Mouse (Mus musculus) thymus, adult 18-20 months (tissue): ENCODE measurements around the gene Timm17a.

Experiments used
- DNase-seq, 2 experiments: peaks; one replicate each; pipeline ENCODE4 v3.0.0; 2022; ENCODE audit warnings: mixed read lengths in 2 of 2

The Timm17a gene

DNA sequence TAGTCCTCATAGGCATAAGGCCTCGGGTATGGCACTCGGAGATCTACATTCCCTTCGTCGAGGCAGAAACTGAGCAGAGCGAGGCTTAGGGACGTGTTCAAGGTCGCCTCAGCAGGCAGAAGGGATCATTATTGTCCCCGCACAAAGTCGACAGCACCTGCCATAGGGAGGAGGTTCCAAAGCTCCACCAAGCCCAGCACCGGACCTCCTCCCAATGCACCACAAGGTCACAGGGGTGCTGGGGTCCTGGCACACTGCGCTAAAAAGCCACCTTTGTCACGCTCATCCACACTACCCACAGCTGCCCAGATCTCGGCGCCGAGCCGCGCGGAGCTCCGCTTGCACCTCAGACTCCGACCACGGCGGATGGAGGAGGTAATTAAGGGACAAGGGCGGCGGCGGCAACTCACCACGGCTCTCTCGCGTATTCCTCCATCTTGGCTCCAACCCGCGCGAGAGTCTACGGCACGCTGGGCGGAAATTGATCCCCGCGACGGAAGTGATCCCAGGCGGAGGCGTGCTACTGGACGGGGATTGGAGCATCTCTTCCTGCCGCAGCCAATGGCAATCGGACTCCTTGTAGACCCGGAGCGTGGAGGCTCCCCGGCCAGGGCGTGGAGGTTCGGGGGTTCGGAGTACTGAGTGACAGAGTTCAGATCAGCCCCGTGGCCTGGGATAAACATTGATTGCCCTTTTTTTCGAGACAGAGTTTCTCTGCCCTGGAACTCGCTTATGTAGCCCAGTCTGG lies at the start of gene Timm17a:
Gene Timm17a, minus strand, starts transcription at position 495 of the 748 bp plus-strand sequence.
- DNase-seq: peak; percentile 83 to 84

DNA sequence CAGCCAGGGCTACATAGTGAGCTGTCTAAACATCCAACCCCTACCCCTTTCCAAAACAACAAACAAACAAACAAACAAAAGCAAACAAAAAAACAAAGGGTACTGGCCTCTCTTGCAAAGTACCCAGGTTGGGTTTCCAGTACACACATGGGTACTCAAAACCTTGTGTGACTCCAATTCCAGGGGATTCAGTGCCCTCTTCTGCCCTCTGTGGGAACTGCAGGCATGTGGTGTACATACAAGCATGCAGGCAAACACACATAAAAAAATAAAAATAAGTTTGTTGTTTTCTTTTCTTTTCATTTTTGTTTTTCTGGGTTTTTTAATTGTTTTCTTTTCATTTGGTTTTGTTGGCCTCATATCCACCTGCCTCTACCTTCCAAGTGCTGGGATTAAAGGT lies 48.5 kb upstream of the Timm17a start:
- DNase-seq: no peak

DNA sequence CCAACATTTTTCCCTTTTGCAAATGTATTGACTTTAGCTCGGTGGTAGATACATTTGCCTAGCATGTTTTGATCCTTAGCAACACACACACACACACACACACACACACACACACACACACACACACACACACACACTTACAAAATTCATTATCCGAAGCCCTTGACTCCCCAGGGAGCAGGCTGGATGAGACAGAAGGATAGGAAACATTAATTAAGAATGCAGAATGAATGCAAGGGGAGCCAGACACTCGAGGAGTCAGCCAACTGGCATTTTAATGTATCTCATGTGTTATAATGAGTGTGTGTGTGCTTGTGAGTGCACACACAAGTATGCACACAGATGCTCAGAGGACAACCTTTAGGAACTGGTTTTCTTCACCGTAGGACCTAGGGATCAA lies 47.9 kb upstream of the Timm17a start:
- no peak for DNase-seq

DNA sequence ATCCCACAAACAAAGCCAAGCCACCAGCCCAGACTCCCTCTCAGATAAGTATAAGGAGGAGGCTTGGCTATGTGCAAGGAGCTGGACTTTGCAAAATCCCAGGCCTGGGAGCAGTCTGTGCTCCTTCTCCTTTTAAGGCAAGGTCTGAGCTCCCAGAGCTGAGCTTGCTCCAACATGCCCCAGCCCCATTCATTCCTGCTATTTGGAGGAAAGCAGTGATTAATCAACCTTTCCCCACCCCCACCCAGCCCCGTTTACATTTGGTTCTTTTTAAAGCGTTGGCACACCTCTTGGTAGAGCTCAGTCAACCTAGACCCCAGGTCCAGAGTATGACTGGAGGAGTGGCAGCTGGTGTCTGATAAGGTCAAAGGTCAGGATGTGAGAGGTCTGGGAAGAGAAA lies 45.5 kb upstream of the Timm17a start:
- no peak for DNase-seq

- DNase-seq: no peak
These were observed 38.4 kb upstream of the Timm17a start for GRCm38 (mm10) chr1:135351953-135352352.

DNA sequence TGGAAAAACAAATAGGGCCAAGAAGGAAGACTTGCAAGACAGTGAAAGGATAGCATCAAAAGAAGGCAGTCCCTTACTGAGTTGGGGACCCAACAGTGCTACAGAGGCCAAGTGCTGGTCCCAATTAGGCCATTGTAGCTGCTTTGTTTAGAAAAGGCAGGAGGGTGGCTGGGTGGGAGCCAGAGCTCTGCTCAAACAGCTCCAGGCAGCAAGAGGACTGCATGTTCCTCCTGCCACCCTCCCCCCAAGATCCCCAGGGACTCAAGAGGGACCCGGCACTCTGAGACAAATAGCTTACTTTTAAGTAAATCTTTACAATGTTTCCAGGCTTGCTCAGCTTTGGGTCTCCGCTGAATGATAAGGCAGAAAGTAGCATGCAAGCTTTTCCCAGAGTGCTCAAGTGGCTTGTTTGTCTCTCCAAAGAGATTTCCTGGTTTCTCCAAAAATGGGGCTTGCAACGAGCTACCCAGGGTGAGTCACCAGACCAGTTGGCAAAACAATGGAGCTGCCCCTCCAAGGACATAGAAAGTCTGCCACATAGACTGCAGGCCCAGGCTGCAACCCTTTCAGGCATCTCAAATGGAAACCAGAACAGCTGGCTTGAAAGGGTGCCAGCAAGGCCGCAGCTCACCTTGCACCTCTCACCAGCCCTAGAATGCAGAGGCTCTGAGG lies 34.1 kb upstream of the Timm17a start:
- no peak for DNase-seq

DNA sequence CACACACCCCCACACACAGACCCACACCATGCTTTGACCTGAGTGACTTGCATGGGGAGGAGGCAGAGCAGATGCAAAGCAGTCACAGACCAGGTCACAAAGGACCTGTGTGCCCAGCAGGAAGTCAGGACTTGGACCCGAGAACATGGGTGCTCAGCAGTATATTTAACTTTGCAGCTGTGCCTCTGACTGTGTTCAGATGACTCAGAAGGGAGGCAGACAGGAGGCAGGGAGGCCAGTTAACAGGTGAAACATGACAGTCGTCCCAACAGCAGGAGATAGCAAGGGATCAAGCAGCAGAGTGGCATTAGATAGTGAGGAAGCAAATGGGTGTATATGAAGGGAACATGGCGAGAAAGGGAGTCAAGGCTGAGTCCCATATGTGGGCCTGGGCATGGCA lies 33.3 kb upstream of the Timm17a start:
- no peak for DNase-seq

DNA sequence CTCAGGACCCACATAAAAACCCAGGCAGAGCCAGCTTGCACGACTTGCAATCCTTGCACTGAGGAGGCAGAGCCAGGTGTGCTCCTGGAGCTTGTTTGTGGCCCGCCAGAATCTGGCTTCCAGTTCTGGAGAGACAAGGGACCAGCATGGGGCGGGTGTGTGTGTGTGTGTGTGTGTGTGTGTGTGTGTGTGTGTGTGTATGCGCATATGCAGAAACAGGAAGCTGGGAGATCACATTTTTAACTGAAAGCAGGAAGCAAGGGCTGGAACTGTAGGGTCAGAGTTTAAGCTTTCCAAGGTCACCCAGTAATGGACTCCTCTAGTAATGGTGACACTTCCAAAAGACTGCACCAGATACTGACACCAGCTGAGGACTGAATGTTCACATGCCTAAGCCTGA lies 30.4 kb upstream of the Timm17a start:
- DNase-seq: no peak

- DNase-seq: no peak
These were observed 28.4 kb upstream of the Timm17a start for GRCm38 (mm10) chr1:135341947-135342346.

GRCm38 (mm10) chr1:135330578-135330977 lies 17.0 kb upstream of the Timm17a start:
- no peak for DNase-seq

DNA sequence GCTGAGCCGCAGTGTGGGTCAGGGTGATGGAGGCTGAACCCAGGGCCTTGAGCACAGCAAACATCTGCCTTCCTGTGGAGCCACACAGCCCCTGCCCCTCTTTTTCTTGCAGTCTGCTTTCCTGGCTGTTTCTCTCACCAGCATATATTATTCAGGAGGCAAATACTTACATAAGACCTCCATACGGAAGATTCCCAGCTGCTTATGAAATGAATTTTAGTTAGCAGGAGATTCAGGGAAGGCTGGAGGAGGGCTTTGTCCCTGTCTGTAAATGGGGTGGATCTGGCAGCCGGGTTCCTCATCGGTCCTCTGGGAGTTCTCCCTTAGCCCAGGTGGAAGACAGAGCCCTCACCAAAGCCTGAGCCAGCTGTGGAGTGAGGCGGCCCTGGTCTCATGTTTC lies 14.8 kb upstream of the Timm17a start:
- DNase-seq: no peak

DNA sequence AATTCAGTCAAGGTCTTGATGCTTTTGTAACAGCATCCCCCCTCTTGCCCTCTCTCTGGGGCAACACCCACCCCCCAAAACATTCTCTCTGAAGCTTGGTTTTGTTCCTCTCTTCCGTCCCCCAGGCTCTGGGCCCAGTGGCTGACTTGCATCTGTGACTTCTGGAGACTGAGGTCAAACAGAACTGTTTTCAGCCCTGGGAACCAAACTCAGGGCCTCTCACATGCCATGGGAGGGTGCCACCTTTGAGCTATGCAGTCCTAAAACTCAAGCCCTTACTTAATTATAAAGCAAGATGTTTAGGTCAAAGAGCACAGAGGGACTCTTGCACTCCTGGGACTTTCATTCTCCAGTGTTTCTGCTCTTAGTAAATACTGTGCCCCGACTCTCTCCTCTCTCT lies 12.4 kb upstream of the Timm17a start:
- DNase-seq: no peak

GRCm38 (mm10) chr1:135324571-135324970 lies 11.0 kb upstream of the Timm17a start, which contains the start of gene Lmod1:
Gene Lmod1 (plus strand): TSS chr1:135324807.
- no peak for DNase-seq

- DNase-seq: no peak
These were observed 9.9 kb upstream of the Timm17a start for GRCm38 (mm10) chr1:135323367-135323901.

DNA sequence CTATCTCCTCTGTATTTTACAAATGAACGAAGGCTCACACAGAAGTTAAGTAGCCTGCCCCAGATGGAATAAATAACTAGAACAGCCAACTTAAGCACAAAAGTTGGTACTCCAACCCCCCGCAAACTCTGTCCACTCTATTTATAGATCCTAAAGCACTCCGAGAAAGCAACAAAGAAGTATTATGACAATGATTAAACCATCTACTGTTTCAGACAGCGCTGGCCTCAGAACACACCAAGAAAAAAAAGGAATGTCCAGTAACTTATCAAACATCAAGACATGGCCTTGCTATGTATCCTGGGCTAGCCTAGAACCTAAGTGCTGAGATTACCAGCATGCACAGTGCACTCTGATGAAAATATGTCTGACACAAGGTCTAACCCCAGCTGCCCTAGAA lies 1.4 kb downstream of the Timm17a start:
- DNase-seq: no peak

DNA sequence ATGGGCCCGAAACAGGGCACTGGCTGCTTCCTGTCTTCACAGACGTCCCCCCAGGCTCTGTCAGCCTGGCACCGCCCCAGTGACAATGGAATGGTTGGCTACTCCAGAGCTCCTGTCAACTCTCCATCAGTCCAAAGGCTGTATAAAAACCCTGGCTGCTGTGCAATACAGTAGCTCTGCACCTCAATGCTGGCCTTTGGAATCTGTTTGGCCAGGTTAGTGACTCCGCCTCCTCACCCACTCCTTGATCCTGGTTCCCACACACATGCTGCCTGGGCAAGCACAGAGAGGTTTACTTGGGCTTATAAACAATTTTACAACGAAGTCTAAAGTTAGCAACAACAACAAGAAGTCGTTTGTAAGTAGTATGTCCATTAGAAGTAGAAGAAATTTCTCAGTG lies 2.2 kb downstream of the Timm17a start:
- DNase-seq: no peak

DNA sequence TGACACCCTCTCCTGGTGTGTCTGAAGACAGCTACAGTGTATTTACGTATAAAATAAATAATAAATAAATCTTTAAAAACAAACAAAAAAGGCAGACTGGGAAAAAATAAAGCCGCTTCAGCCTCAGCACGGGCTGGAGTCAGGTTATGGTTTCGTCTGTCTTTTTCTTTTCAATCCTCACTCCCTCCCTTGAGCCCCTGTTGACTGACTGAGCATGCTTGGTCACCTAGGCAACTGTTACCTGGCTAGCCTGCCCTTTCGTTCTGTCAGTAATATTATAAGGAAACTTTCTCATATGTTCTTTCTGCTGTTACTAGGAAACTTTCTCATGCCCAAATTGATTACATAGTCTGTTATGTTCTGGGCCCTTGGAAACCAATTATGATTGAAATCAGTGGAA lies 22.7 kb downstream of the Timm17a start:
- DNase-seq: no peak

GRCm38 (mm10) chr1:135286311-135286710 lies 27.3 kb downstream of the Timm17a start:
- no peak for DNase-seq

GRCm38 (mm10) chr1:135283826-135284291 lies 29.7 kb downstream of the Timm17a start, which contains the start of gene Rnpep:
Gene Rnpep (minus strand): TSS chr1:135284084.
- DNase-seq: peak; percentile 69 to 72

GRCm38 (mm10) chr1:135283287-135283825 lies 30.2 kb downstream of the Timm17a start:
- peak in 1 of 2 experiments; percentile 10 for DNase-seq

DNA sequence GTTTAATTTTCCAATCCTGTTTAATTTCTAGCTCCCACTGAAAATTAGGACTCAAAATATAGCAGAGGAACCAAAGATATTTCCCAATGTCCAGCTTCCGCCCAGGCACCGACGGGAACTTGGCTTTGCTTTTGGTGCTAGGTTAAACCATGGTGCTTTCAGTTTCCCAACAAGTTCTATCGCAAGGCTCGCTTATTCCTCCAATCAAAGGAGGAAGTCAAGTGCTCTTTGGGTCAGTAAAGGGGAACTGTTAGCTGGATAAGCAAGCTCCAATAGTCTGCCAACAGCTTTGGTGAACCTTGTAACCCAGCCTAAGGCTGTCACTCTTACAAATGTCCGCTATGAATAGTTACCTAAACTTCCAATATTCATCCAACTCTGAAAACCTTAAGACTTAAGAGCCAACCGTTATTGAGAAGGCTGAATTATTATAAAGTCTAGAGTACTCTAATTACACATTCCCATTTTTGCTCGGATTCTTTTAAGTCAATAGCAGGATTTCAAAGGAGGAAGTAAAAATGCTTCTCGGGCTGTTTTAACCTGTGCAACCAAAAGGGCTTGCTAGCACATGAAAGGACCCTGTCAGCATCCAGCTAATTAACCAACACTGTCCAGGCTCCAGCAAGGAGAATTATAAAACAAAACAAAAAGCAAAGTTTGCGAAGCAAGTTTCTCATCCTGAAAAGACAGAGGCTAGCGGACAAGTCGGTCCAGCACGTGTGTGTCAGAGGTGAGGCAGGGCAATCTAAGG lies 30.9 kb downstream of the Timm17a start:
- no peak for DNase-seq

DNA sequence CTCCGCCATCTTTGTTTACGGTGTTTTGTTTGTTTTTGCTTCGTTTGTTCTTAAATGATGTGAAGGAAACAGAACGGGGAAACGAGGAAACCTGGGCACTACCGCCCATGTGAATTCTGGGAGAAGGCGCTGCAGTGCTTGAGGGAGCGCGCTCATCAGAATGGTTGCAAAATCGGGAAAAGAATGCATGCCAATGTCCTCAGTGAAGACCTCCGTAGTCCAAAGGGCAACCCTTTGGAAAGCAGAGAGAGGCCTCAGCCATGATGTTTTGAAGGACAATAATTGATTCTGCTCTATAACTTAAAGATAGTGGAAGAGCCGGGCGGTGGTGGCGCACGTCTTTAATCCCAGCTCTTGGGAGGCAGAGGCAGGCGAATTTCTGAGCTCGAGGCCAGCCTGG lies 31.7 kb downstream of the Timm17a start:
- DNase-seq: no peak

- no peak for DNase-seq
These were observed 32.9 kb downstream of the Timm17a start for GRCm38 (mm10) chr1:135280646-135281045.
